Mouse (Mus musculus): ENCODE data around the gene Parg.
"Not testable (repeated sequence)": the region's sequence is repeated elsewhere in the genome, so short reads cannot be mapped to it uniquely, and the experiment has no call there.

Gene Parg

GRCm38 (mm10) chr14:32179393-32180195 lies 22.2 kb upstream of the Parg start:
- no peak for DNase-seq

GRCm38 (mm10) chr14:32180861-32181260 lies 20.9 kb upstream of the Parg start:
- no peak for DNase-seq

DNA sequence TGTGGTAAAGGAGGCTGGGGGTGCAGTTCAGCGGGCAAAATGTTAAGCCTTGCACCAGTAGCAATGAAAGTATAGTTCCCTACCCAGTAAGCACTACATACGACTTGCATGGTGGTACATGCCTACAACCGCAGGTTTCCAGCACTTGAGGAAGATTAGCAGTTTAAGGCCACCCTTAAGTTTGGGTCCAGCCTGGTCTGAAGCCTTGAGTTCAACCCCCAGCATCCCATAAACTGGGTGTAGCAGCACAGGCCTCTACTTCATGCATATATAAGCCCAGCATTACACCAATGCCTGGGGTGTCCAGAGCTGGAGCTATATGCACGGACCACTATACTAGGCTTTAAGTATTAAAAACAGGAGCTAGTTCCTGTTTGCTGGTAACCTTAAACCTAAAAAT lies 17.9 kb upstream of the Parg start:
- DNase-seq: no peak

- no peak for DNase-seq
Observed at GRCm38 (mm10) chr14:32190627-32191391, 10.9 kb upstream of the Parg start.

DNA sequence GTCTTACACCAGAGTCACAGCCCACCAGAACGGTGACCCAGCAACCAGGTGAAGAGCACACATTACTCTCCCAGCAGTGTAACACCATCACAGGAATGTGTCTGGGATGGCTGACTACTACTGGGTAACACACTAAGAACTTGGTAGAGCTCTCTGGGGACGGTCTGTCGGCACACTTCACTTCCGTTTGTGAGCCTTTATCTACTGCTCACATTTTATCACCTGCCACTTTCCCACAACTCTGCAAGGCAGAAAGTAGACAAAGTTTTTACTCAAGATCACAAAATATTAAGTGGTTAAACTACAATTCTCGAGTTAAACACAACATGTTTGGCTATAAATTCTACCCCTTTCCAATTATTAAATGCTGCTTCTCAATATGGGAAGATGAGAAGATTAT lies 9.8 kb upstream of the Parg start:
- DNase-seq: no peak

DNA sequence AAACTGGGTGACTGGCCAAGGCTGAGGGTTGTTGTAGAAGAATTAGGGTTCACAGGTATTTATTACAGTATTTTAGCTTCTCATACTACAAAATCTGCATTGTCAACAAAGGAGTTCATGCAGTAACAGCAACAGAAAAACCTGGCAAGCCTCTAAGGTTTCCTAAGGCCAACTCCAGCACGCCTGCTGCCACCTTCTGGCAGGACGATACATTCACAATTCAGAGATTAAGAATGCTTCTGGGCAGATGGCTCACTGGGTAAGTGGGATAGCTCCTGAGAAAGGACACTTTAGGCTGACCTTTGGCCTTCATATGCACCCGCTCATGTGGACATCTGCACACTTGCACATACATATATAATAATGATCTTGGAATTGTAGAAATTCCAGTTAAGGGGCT lies 9.3 kb upstream of the Parg start:
- DNase-seq: peak; percentile 45

DNA sequence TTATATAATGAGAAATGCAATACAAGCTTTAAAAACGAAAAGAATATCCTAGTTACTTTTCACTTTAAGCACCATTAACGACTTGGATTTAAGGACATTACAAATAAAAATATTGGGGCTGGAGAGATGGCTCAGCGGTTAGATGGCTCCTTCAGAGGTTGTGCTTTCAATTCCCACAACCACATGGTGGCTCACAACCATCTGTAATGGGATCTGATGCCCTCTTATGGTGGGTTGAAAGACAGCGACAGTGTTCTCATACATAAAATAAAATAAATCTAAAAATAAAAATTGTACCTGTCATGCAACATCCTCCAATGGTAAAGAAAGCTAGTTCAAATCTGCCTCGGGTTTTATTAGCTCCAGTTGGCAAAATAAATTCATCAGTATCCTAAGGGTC lies 8.2 kb upstream of the Parg start:
- DNase-seq: not testable (repeated sequence)

GRCm38 (mm10) chr14:32201354-32201753 lies 395 bp upstream of the Parg start:
- DNase-seq: no peak

- no peak for DNase-seq
Observed at GRCm38 (mm10) chr14:32226601-32227000, 24.9 kb downstream of the Parg start.

- DNase-seq: peak; percentile 63
Observed at GRCm38 (mm10) chr14:32228996-32229395, 27.2 kb downstream of the Parg start.

DNA sequence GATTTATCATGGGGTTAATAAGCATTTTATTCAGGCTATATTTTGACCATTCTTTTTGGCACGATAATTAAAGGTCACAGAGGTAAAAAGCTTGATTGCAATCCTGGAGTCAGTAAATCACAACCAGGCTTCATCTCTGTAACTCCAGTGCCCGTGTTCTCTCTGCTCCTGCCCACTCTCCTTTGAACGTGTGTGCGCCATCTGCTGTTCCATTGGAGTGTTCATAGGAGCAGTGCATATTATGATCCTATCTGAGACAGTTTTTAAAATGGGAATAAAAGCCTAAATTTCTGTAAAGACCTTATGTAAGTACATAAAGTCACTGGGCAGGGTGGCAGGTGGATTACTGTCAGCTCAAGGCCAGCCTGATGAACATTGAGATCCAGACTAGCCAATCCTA lies 40.7 kb downstream of the Parg start:
- DNase-seq: no peak

GRCm38 (mm10) chr14:32246019-32246418 lies 44.3 kb downstream of the Parg start:
- DNase-seq: no peak

DNA sequence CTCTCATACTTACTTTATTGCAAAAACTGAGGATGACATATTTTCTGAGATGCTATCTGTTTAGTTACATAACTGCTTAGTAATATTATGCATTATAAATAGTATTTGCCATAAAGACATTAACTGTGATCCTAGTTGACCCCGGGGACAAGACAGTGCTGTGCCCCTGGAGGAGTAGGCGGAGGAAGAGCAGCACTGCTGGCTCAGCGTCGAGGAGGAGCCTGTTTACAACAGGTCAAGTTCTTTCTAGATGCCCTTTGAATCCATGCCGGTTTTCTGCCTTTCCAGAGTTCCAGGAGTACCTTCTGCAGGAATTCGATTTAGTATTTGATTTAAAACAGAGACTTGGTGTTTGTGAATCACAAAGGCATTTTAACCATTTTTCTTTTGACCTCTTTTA lies 47.9 kb downstream of the Parg start:
- DNase-seq: no peak

- no peak for DNase-seq
Observed at GRCm38 (mm10) chr14:32260830-32261229, 59.1 kb downstream of the Parg start.

GRCm38 (mm10) chr14:32261741-32262140 lies 60.0 kb downstream of the Parg start:
- no peak for DNase-seq

DNA sequence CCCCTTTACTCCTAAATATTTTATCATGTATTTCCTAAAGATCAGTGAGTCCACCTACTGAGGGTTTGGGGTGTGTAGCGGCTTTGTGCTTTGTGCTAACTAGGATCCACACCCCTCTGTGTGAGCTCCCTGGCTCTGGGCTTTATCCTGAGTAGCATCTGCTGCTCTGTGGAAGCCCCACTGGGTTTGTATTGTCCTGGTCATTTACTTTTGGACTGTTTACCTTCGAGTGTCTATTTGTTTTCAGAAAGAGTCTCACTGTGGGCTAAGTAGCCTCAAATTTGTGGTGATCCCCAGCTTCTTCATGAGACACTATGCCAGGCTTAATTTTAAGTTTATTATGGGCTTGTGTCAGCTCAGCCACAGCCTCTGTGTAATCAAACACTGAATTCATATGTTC lies 67.2 kb downstream of the Parg start:
- no peak for DNase-seq

- DNase-seq: peak; percentile 6
Observed at GRCm38 (mm10) chr14:32269589-32269988, 67.8 kb downstream of the Parg start.

- no peak for DNase-seq
Observed at GRCm38 (mm10) chr14:32301622-32302021, 99.9 kb downstream of the Parg start.

- no peak for DNase-seq
Observed at GRCm38 (mm10) chr14:32302423-32302822, 100.7 kb downstream of the Parg start.

DNA sequence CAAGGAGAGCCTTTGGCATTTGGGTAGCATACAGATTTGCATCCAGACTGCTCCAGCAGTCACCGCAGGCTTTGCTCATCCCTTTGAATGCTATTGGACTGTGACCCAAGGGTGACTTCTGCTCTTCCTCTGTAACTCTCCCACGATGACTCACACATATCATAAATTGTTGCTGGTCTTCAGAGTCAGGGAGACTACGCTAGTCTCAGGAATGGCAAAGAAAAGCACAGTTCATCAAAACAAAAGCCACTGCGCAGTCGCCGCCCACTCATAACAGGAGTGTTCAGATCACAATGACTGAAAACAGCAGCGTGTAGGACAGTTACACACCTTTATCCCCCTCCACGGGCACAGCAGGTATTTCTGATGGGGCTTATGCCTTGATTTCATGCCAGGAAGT lies 103.2 kb downstream of the Parg start:
- no peak for DNase-seq

GRCm38 (mm10) chr14:32309876-32310275 lies 108.1 kb downstream of the Parg start:
- peak; percentile 73 for DNase-seq

GRCm38 (mm10) chr14:32311381-32312035 lies 109.8 kb downstream of the Parg start:
- DNase-seq: no peak

DNA sequence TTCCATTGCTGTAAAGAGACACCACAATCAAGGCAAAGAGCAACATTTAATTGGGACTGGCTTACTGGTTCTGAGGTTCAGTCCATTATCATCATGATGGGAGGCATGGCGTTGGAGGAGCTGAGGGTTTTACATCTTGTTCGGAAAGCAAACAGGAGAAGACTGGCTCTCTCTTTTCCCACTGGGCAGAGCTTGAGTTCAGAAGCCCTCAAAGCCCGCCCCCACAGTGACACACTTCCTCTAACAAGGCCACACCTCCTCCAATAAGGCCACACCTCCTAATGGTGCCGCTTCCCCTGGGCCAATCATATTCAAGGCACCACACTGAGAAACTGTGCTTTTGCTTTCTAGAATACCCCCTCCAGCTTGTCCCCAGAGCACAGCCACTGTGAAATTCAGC lies 116.1 kb downstream of the Parg start:
- DNase-seq: no peak

Data from cerebellum, adult 8-10 months (tissue).